Mouse (Mus musculus): ENCODE measurements around the gene Ptbp3.

DNA sequence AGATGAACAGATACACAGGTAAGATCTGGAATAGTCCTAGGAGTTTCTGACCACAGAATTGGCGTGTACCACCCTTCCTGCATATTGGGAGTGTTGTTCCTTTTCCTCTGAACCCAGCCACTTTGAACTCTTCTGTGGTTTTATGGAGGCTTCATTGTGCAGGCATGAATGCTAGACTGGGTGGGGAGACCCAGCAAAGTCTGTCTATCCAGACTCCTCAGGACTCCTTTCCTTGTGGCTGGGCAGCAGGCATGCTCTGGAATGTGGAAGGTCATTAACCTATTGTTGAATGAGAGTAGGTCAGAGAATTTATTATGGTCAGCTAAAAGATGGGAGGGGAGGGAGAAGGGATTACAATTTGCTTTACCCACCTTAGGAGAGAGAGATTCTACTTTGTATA, 101.9 kb downstream of the Ptbp3 start:
- TF ChIP-seq CTCF (IDR thresholded peaks at IDR 0.05; ENCODE audit: control insufficient read depth, insufficient read depth, insufficient replicate concordance, low read depth, low read length): no peak
- no peak for TF ChIP-seq POLR2A (IDR thresholded peaks at IDR 0.05; ENCODE audit: control insufficient read depth, low read depth, low read length)
